Mouse (Mus musculus) E14TG2a.4 (cell line): ENCODE measurements around the gene Trim47.

ENCODE experiments used
- H3K27me3 ChIP-seq: 2 replicates; pipeline ENCODE4 v1.6.1; 2014; ENCODE audit warnings: low read length, control low read depth; ENCODE audit not compliant: insufficient read depth
- H3K36me3 ChIP-seq: 2 replicates; pipeline ENCODE4 v1.6.1; 2014; ENCODE audit warnings: low read length, control low read depth; ENCODE audit not compliant: insufficient read depth
- H3K4me1 ChIP-seq: replicated peaks from 2 replicates; pipeline ENCODE4 v1.6.1; 2014; ENCODE audit warnings: low read depth, low read length, control low read depth
- H3K4me3 ChIP-seq: replicated peaks from 2 replicates; pipeline ENCODE4 v1.5.1; 2014; ENCODE audit warnings: mild to moderate bottlenecking, low read length
- H3K9me3 ChIP-seq: 2 replicates; pipeline ENCODE4 v1.6.1; 2014; ENCODE audit warnings: low read length, control low read depth
- CTCF ChIP-seq: conservative IDR thresholded peaks from 2 replicates; pipeline ENCODE4 v1.5.1; 2014; ENCODE audit warnings: low read length
- NANOG ChIP-seq: IDR thresholded peaks from 2 replicates; pipeline ENCODE4 v1.6.1; 2014; ENCODE audit warnings: borderline replicate concordance, low read length, mixed read lengths
- POU5F1 ChIP-seq: IDR thresholded peaks from 2 replicates; pipeline ENCODE4 v1.6.1; 2014; ENCODE audit warnings: low read length, borderline replicate concordance

The Trim47 gene

DNA sequence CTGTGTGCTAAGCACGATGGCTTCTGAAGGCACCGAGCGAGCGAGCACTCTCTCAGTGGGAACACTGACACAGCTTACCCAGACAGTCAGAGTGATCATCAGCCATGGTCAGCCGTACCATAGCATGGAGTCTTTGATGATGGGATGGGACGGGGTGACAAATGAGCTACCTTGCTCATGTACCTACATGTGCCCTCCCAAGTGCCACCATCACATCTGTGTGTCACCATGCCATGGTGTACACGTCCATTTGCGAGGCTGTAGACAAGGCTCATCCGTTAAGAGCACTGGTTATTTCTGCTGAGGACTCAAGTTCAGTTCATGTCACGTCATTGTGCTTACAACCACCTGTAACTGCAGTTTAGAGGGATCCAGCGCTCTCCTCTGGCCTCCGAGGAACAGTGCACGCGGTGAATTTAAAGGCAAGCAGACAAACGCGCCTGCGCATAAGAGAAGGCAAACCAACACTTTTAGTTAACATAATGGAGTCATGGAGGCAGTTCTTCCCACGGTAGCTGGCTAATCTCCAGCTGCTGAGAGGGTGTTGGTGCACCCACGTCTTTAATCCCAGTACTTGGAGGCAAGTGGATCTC, 15.3 kb downstream of the Trim47 start:
- H3K9me3 ChIP-seq: no peaks in the 10 kb centered on the region
- H3K27me3 ChIP-seq: peaks cover 60% of the 10 kb centered on the region
- no peaks in the 10 kb centered on the region for H3K36me3 ChIP-seq
- TF ChIP-seq CTCF (no peak), NANOG (no peak), POU5F1 (no peak)
- H3K4me3 ChIP-seq: no peak overlapping the region
- peaks cover 44% of the 10 kb centered on the region for H3K4me1 ChIP-seq

DNA sequence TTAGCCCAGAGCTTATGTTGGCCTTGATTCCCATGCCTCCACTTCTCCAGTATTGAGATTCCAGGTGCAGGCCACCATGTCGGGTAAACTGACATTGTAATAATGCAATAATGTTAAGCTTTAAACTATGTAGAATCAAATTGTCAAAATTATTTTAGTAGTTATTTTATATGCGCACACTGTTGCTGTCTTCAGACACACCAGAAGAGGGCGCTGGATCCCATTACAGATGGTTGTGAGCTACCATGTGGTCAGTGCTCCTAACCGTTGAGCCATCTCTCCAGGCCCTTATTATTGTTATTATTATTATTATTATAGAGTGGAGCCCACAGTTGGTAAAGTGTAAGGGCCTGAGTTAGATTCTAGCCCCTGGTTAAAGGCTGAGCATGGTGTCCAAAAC, 15.9 kb downstream of the Trim47 start:
- no peaks in the 10 kb centered on the region for H3K9me3 ChIP-seq
- peaks cover 48% of the 10 kb centered on the region for H3K4me1 ChIP-seq
- TF ChIP-seq CTCF (peak; percentile 39), NANOG (no peak), POU5F1 (no peak)
- H3K4me3 ChIP-seq: no peak overlapping the region; the same call in 1 of the 2 replicates
- H3K36me3 ChIP-seq: no peaks in the 10 kb centered on the region
- peaks cover 65% of the 10 kb centered on the region for H3K27me3 ChIP-seq

DNA sequence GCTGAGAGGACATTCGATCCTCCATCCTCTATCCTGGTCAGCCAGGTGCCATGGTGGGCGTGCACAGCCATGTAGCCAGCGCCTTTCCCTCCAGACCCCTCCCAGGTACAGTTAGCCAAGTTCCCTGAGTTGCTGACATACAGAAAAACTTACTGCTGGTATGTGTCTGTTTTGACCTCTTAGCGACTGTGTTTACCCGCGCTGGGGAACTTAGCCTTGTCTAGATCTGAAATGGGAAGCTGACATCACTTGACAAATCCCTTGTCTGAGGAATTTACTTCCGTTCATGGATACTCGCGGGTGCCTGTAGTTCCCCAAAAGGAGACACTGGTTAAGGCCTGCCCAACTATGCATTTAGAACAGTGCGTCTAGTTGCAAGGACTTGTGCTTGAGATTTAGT, 16.5 kb downstream of the Trim47 start:
- H3K9me3 ChIP-seq: no peaks in the 10 kb centered on the region
- H3K4me3 ChIP-seq: peak overlapping the region; percentile 79
- TF ChIP-seq NANOG (no peak), CTCF (no peak), POU5F1 (no peak)
- no peaks in the 10 kb centered on the region for H3K36me3 ChIP-seq
- H3K27me3 ChIP-seq: peaks cover 70% of the 10 kb centered on the region
- peaks cover 54% of the 10 kb centered on the region for H3K4me1 ChIP-seq

DNA sequence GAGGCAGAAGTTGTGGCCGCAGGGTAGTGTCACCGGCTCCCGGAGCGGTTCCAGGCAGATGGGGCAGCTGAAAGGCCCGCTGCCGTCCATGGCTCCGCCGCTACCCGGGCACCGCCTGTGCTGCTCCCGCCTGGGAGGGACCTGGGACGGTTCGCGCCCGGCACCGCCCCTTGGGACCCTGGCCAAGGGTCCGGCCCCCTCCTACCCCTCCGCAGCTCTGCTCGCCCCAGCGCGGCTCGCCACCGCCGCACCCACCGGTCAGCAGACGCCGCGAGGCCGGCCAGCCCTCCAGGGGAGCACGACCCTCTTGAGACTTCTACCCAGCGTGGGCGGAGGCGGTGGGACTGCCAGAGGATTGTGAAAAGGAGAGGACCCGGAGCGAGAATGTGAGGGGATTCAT, 16.9 kb downstream of the Trim47 start:
- no peak for TF ChIP-seq NANOG
- no peak for TF ChIP-seq CTCF
- TF ChIP-seq POU5F1: no peak
- H3K4me3 ChIP-seq: peak overlapping the region; percentile 79
- H3K9me3 ChIP-seq: no peaks in the 10 kb centered on the region
- H3K4me1 ChIP-seq: peaks cover 57% of the 10 kb centered on the region
- H3K27me3 ChIP-seq: peaks cover 73% of the 10 kb centered on the region
- no peaks in the 10 kb centered on the region for H3K36me3 ChIP-seq

DNA sequence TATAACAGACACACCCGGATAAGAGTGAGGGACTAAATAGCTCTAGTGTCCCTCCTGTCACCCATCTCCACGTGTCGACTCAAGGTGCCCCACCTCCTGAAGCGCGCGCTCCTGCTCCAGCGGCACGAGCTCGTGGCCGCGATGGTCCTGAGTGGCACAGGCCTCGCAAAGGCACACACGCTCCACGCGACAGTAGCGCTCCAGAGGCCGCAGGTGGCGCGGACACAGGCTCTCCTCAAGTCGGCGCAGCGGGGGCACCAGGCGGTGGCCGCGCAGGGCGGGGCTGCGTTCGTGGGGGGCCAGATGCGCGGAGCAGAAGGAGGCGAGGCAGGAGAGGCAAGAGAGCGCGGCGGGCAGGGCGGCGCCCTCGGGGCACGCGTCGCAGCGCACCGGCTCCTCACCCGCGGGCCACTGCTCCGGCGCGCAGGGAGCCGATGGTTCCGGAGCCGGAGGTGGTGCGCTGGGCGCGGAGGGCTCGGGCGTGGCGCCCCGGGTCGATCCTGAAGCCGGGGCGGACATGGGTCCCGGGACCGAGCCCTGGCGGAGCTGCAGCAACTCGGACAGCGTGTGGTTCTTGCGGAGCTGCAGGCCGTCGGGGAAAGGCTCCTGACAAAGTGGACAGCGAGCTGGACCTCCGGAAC, 17.4 kb downstream of the Trim47 start:
- peak overlapping the region; percentile 79 for H3K4me3 ChIP-seq

DNA sequence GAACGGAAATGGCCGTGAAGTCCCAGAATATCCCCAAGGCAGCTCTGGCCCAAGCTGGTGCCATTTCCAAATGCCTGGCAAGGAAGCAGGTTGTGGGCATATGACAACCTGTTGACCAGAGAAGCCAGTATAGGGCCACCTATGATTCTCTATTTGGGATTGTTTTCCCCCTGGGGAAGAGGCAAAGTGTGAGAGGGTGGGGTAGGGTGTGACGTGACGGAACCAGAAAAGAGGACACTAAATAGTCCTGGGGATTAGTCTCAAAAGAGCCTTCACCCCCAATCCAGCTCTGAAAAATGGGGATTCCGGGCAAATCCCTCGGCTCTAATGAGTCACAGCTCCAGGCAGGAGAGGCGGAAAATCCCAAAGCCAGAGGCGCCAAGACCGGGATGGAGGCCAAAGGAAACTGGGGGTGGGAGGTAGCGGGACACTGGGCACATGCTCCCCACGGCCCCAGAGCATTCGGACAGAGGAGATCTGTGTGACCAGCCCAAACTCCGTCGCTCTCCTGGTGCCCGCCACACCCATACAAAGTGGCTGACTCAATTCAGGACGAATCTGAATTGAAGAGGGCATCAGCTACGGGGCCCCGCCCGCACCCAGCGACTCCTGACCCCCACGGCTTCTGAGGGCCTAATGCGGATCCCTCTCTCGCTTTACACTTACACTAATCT, 18.4 kb downstream of the Trim47 start:
- peaks cover 69% of the 10 kb centered on the region for H3K27me3 ChIP-seq
- TF ChIP-seq POU5F1 (no peak), CTCF (no peak), NANOG (no peak)
- H3K4me3 ChIP-seq: peak overlapping the region; percentile 79
- no peaks in the 10 kb centered on the region for H3K36me3 ChIP-seq
- peaks cover 68% of the 10 kb centered on the region for H3K4me1 ChIP-seq
- no peaks in the 10 kb centered on the region for H3K9me3 ChIP-seq

More for the DNA sequence above, 17.4 kb downstream of the Trim47 start:
- Histone ChIP-seq H3K36me3 (no peaks in the 10 kb centered on the region), H3K27me3 (peaks cover 73% of the 10 kb centered on the region), H3K4me1 (peaks cover 61% of the 10 kb centered on the region), H3K9me3 (no peaks in the 10 kb centered on the region)
- TF ChIP-seq POU5F1 (no peak), NANOG (no peak), CTCF (no peak)

DNA sequence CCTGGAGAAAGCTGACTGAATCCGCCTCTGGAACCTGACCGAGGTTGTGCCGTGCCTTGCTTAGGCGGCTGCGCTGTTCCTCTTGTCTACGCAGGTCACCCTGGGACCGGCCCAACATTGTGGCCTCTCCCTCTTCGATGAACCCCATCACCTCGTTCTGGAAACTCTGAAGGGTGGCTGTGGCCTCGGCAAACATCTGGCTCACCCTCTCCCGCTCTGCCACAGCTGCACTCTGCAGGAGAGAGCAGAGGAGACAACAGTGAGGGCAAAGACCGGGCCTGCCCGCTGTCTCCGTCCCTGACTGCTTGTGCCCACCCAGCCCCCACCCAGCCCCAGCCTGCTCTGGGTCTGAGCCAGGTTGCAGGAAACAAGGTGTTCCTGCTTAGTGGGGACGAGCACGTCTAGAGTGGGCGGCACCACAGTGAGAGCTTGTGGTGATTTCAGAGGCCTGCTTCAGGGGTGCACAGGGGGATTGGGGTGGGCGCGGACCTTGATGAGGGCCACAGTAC, 19.2 kb downstream of the Trim47 start:
- TF ChIP-seq POU5F1 (no peak), CTCF (no peak), NANOG (no peak)
- H3K27me3 ChIP-seq: peaks cover 69% of the 10 kb centered on the region
- peak overlapping the region; percentile 79 for H3K4me3 ChIP-seq
- no peaks in the 10 kb centered on the region for H3K36me3 ChIP-seq
- peaks cover 76% of the 10 kb centered on the region for H3K4me1 ChIP-seq
- H3K9me3 ChIP-seq: no peaks in the 10 kb centered on the region

DNA sequence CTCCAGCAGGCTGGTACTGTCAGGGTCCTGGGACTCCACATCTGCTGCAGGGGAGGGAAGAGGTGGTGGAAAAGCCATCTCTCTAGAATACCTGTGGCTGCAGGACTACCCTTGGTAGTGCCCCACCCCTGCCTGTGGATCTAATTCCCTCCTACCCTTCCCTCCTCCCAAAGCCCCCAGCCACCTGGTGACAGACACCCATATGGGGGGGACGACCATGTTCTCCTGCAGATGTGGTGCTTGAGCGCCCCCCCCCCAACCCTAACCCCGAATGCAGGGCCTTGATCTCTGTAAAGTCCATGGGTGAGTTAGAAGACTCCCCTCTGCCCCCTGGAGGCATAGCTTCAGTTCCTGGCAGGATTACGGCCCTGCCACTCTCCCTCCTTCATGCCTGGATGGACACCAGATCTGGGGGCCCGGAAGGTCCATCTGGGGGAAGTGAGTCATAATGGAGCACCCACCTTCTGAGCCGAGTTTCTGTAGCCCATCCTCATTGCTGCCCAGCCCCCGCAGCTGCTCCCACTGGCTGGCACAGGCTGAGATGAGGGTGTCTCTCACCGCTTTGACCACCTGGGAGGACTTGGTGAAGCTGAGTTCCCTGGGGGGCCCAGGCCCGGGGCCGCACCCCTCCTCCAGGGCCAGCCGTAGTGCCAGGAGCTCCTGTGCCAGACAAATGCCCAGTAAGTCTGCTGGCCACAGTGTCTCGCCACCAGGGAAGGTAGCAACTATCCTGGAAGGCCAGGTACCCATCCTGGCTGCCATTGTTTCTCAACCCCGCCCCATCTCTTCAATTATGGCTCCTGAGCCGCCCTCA, 19.8 kb downstream of the Trim47 start:
- no peaks in the 10 kb centered on the region for H3K36me3 ChIP-seq
- TF ChIP-seq CTCF (no peak; the same call in 1 of the 2 replicates), NANOG (no peak), POU5F1 (no peak)
- H3K9me3 ChIP-seq: no peaks in the 10 kb centered on the region
- H3K4me3 ChIP-seq: peak overlapping the region; percentile 79
- peaks cover 81% of the 10 kb centered on the region for H3K4me1 ChIP-seq
- H3K27me3 ChIP-seq: peaks cover 68% of the 10 kb centered on the region
